Mouse (Mus musculus) erythroblast, adult 5-6 weeks (primary cell): ENCODE data around the gene Rab4a. TPM values are rescaled to one million over a fixed set of nuclear protein-coding genes. Genes with fewer than 3 reads are reported as not detected.

Experiments used
- ATAC-seq: replicated peaks from 2 replicates; pipeline ENCODE4 v1.8.0; 2016; ENCODE audit warnings: moderate number of reproducible peaks, mild to moderate bottlenecking, moderate TSS enrichment, inconsistent platforms; ENCODE audit not compliant: poor library complexity, low FRiP score, severe bottlenecking
- total RNA-seq, 2 experiments: library from RNA; stranded (forward) in 1 of 2; stranded (reverse) in 1 of 2; fragments of 150-400 nt in 1 of 2; fragments of 200-764, 138-1000 nt in 1 of 2; gene quantifications; 2 replicates each; pipeline versions ENCODE4 v1.2.3 to v1.2.4; 2015 to 2017; ENCODE audit warnings: low replicate concordance in 2 of 2

The Rab4a gene
- total RNA-seq, 2 experiments from 2014 or later = 2.6 to 8.5 TPM

DNA sequence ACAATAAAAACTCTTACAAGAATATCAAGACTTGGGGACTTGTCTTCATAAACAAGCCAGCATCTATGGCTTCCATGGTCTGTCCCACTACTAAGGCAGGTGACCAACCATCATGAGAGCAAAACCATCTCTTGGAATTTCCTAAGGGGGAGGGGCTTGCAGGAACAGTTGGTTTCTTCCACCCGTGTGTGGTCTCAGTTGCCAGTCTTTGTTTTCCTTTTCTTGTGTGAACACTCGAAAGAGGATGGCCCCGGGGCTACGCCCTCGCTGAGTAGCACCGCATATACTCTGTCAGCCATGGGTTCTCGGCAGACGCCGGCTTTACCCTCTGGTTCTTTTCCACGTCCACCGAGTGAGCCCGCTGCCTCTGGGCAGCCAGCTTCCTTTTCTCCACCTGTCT lies 36.3 kb downstream of the Rab4a start:
- ATAC-seq = no peak

DNA sequence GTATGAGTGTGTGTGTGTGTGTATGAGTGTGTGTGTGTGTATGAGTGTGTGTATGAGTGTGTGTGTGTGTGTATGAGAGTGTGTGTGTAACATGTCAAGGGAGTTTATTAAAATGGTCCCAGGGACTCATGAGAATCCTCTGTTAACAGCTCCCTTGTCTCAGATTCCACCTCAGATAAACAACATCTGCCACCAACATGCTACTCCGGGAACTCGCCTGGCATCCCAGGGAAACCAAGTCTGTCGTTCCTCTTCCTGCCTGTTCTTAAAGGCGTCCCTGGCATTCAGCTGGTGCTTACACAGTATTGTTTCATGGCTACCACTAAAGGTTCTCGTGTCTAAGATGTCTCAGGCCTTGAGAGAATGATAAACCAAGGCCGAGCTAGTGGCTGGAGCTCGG lies 38.6 kb downstream of the Rab4a start:
- no peak for ATAC-seq

DNA sequence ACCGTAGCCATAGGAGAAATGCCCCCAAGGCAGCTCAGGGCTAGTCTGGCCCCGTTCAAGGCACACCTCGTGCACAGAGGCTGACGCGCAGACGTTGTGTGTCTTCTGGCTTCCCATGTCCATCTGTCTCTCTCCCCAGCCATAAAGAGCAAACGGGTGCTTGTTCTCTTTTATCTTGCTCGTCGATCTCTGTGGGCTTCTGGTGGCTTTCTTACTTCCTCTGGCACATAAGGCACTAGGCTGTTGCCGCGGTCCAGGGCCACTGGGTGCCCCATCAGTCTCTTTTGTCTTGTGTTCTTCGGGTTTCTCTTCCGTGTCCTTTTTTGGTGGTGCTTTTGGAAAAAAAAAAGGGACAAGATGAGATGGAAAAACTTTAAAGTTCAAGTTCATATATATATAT lies 39.3 kb downstream of the Rab4a start:
- ATAC-seq = no peak

DNA sequence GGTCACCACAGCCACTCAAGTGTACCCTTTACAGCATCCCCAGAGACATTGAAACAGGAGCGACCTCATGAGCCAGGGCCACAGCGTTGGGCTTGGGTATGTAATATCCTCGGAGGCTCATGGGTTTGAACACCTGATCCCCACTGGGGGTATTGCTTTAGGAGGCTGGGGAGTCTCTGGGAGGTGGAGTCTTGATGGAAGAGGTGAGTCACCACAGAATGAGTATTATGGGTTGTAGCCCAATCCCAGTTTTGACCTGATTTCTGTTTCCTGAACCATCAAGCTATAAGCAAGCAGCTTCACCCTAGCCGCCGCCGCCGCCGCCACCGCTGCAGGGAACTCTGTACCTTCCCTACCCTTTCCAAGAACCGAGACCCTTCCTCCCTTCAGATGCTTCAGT lies 40.2 kb downstream of the Rab4a start:
- ATAC-seq = no peak

DNA sequence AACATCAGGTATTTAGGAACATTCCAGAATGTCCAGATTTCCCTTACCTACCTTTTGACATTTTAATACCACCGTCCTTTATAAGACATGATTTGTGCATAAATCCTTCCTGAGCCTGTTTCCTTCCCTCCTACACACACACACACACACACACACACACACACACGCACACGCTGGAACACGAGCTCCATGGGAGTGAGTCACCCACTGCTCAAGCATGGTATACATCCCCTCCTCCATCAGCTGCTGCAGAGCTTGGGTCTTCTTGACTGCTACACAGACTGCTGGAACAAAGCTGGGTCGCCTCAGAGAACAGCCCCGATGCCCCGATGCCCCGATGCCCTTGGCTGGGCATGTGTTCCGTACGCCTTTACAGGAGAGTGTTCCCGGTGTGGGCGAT lies 40.7 kb downstream of the Rab4a start:
- no peak for ATAC-seq

DNA sequence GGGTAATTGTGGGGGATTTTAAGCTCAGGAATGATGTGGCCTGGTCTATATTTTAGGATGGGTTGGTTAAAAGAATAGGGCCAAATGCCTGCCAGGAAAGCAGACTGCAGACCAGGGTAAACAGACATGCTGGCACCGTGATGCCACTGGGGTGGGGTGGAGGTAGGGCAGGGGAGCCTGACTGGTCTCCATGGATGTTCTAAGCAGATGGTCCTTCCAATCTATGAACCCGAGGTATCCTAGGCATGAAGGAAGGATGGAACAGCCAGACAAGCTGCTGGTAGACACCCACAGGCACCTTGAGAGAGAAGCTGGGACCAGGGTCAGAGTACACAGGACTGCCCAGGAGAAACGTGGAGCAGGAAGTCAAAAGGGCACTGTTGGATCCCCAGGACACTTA lies 41.8 kb downstream of the Rab4a start:
- no peak for ATAC-seq

DNA sequence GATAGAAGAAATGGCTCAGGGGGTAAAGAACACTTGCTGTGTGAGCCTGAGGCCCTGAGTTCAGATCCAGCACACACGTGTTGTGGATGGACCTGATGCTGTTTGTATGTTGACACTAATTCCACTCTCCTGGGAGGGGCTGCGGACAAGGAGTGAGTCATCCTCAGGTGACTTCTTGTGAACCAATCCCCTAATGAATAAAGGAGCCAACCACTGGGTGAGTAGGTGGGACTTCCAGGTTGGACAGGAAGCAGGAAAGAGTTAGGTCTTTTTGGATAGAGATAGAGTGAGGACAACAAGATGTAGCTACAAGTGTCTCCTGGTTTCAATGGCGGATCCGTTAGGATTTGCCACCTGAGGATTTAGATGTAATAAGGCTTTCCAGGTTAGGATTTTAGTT lies 43.6 kb downstream of the Rab4a start:
- no peak for ATAC-seq

DNA sequence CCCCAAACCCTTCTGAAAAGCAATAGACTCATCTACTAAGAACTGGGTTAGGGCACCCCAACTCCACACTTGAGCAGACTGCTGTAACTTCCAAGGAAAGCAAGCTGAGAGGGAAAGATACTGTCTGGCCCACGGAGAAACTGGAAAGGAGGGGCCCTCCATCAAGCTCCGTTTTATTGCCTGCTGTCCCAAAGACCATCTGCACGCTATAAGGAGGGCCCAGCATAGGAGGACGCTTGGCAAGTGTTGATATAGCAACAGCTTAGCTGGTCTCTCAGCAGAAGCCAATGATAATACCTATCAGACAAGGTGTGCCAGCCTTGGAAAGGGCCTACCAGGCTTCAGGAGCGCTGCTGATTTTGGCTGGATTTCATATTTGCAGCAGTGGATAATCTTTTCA lies 45.8 kb downstream of the Rab4a start:
- no peak for ATAC-seq

DNA sequence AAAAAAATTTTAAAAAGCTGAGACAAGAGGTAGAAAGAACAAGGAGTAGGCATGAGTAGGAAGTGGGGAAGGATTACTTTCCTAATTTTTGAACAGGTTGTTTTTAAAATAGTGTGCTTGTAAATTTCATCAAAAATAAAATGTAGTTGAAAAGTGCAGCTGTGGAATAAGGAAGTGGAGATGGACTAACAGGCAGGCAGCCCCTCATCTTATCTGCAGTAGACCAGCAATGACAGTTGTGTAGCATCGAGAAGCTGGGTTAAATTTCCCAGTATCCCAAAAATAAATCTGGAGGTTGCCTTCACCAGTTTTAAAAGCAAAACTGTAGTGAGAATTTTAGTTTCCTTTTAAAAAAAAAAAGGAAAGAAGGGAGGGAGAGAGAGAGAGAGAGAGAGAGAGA lies 48.5 kb downstream of the Rab4a start:
- no peak for ATAC-seq

DNA sequence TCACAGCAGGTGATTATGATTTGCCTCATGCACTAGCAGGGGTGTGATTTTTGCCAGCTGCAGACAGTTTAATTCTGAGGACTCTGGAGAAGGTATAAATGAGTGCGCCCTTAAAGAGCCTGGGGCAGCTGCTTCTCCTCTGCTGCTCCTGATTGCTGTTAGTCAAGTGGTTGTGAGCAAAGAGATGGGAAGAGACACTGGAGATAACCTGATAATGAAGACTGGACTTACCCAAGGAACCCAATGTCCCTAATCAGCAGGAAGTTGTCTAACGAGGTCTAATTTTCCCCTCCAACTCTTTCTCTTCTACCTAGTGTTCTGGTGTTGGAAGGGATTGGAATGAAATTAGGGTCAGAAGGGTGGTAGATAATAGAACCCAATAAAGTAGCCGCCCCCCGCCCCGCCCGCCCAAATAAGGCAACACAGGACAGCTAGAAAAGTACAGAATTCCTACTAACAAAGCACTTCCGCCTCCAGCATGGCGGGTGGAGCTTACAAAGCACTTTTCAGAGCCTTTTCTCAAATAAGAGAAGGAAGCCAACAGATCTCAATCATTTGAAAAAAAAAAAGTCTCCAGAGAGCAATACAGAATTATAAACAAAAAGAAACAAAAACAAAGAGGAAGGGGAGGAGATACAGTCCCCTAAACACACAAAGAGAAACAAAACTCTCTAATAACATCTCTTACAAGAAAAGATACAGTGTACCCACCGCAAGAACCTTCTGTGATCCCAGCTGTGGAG lies 49.1 kb downstream of the Rab4a start:
- ATAC-seq = no peak

DNA sequence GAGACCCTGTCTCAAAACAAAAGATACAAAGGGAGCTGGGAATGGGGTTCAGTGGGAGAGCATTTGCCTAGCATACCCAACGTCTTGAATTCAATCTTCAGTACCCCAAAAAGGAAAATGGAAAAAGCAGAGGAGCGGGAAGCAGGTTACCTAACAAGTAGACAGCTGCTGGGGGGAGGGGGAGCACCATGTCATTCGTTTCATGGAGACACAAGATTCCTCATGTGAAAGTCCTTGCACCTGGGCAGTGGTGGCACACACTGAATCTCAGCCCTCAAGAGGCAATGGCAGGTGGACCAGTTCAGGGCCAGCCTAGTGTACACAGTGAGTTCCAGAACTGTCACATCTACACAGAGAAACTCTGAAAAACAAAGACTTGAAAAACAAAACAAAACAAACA lies 51.6 kb downstream of the Rab4a start:
- ATAC-seq = no peak

DNA sequence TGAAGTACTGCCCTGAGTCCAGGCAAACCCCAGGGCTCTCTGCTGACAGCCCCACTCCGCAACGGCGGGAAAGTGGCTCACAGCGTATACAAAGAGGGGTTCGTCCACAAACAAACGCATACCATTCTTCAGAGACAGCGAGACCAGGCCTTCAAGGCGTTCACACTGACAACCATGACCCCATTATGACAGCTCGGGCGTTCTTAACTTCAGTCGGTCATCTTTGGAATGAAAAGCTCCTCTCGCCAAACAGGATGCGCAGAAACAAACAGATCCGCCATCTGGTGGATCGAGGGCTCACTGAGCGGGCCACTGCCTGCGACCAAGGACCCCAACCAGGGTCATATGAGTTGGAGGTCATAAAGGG lies 52.8 kb downstream of the Rab4a start:
- peak; percentile 30; the same call in 1 of the 2 replicates for ATAC-seq

DNA sequence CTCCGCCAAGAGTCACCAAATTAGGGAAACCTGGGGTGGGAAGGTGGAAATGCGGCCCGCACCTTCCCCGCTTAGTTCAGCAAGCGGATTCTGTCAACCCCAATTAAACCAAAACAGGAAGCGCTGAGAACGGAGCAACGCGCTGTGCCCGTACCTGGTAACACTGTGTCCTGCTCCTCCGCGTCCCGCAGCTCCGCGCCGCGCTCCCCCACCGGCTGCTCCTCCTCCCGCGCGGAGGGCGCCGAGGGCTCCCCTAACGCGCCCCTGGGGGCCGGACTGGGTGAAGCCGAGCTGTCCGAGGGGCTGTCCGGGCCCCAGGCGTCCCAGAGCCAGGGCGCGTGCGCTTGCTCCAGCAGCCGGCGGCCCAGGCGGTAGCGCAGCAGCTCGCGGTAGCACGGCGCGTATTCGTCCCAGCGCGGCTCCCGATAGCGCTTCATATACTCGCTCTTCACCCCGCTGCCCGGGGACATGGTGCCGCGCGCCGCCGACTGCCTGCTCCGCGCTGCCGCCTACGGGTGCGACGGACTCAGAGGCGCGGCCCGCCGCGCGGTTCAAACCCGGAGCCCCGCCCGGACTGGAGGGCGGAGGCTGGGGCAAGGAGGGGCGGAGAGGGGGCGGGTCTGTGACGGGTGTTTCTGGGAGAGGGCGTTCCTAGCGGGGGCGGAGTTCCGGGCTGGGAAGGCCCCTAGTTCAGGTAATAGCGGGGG lies 53.3 kb downstream of the Rab4a start:
- peak; percentile 95 for ATAC-seq

DNA sequence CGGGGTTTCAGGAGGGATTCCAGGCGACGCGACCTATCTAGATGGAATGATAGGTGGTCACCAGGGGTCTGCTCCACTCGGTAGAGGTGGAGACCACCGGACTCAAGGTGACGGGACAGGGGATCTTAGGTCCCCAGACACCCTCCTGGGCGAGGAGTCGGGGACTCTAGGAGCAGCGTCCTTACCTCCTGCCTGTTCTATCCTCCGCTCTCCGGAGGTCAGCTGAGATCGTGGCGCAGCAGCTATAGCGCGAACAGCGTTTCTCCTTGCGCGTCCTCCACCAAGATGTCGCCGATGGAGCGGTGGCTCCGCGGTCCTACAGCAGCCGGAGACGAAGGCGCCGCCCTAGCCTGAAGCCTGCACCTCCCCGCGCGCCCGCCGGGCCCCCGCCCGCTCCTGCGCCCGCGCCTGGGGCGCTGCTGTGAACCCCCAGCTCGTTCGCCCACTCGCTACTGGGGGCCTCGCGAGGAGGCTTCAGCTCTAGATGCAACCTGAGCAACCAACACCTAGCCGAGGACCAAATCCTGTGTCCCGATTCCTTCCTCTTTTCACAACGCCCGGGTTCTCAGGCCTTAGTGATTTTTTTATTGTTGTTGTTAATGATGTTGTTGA lies 54.0 kb downstream of the Rab4a start, which contains the start of gene Ccsap:
TSS of gene Ccsap (minus strand) at position 562 of the 612 bp plus-strand sequence.
- peak; percentile 68 for ATAC-seq

DNA sequence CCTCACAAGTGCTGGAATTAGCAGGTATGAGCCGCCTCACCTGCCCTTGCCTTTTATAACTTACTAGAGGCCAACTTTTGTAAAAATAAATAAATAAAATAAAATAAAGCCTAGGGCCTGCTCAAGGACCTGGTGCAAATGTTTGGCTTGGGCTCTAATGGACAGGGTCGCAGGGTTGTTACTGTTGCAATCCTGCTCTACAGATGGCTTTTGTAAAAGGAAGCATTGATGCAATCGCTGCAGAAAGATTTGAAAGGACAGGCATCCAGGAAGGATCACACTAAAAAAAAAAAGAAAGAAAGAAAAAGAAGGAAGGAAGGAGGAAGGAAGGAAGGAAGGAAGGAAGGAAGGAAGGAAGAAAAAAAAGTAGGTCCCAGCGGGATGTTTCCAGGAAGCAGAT lies 54.6 kb downstream of the Rab4a start:
- no peak for ATAC-seq

DNA sequence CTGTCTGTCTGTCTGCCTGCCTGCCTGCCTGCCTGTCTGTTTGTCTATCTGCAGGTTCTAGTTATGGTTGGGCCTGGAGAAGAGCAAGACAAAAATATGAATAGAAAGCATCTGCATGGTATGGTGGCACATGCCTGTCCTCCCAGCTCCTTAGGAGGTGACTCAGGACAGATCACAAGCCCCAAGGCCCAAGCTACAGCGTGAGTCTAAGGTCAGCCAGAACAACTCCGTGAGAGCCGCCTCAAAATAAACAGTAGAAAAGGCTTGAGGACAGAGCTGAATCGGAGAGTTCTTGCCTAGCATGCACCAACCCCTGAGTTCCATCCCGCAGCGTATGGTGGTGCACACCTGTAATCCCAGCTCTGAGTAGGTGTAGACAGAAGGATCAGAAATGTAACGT lies 60.0 kb downstream of the Rab4a start:
- peak; percentile 44; the same call in 1 of the 2 replicates for ATAC-seq

DNA sequence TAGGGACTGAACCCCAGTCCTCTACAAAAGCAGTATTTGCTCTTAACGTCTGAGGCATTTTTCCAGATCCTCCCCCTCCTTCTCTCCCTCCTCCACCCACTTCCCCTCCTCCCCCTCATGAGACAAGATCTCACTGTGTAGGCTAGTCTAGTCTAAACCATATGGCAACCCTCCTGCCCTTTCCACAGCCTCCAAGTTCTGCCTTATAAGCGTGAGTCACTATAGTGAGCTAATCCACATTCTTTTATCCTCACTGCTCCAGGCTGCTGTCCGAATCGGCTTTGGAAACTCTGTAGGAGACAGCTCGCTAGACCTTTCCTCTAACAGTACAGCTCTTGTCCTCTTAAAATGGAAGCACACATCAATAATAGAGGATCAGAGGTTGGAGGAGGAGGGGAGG lies 61.2 kb downstream of the Rab4a start:
- ATAC-seq = no peak

DNA sequence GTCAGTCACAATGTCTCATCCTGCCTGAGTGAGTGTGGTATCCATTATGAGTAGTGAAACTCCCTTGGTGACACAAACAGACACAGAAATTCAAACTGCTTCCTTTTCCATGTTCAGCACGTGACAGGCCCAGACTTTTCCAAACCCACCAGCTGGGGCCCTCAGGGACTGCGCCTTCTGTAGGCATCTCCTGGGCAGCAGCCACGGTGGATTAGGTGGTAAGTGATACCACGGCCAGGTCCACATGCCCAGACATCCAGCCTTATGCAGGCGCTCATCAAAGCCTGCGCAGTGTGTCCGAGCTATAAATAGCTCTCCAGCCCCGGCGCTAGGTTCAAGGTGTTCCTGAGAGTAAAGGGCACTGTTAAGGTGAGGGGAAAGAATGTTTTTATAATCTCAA lies 66.3 kb downstream of the Rab4a start:
- no peak for ATAC-seq

DNA sequence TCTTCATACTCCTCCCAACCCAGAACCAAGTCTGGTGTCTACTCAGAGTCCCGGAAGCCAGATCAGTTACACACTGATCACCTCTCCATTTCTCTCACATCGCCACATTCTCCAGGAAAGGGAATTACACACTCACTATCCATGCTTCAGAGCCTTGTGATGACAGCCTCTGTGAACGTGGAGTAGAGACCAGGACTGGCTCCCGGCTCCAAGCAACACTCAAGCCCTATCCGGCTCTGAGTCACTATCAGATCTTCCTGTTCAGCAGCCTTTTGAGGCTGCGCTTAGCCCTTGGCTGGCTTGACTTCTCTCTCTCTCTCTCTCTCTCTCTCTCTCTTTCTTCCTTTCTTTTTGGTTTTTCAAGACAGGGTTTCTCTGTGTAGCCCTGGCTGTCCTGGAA lies 67.6 kb downstream of the Rab4a start:
- no peak for ATAC-seq

DNA sequence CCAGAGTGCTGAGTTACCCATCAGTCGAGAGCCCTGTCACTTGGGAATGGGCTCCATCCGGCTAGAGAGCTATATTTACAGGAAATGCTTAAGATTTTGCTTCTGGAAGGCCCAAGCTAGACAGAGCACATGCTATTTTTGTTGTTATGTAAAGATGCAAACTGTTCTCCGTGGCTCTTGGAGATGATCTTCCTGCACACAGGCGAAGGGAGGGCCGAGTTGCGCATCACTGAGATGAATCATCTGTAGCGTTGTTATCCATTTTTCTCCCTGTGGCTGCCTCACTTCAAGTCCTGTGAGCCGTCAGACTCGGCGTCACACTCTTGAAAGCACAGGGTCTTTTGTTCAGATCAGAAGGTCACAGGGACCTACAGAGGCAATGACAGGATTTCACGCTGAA lies 68.5 kb downstream of the Rab4a start:
- ATAC-seq = no peak

DNA sequence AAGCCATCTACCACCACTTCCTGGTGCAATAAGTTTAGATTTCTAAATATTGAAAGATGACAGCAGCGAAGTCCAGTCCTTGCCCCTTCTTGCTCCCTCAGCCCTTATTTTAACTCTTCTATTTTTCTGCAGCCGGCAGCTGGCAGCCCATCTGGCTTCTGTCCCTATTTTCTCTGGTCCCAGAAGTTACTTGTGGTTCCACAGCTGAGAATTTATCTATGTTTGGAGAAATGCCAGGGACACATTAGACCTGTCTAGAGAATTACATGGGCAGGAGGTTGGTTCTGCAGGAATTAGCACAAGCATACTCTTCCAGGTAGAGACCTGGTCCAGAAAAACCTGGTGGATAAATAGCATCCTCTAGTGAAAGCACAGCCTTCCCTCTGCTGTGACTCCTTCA lies 72.1 kb downstream of the Rab4a start:
- no peak for ATAC-seq
